Mouse (Mus musculus): ENCODE data around the gene Tmem132d.

DNA sequence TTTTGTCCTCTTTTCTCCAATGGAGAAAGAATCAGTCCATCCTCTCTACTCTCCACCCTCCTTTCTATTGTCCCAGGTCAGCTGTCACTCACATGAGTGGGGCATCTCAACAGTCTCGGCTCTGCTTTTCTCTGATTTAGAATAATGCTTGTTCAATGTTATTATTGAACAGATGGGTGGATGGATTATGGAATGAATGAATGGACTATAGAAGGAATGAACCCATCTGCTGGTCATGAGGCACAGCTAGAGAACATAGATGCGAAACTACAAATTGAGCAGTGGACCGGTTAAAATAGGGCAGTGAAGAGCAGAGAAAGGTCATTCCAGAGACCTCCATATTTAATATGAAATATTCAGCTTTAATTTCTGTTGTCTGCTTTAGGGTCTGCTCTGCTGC lies 514.5 kb downstream of the Tmem132d start:
- TF ChIP-seq POLR2A (IDR thresholded peaks at IDR 0.05; ENCODE audit: borderline replicate concordance, extremely low read depth, low read depth, low read length) (no peak), CTCF (IDR thresholded peaks at IDR 0.05; ENCODE audit: insufficient read depth, low read length) (no peak)
